Mouse (Mus musculus): Measurements from ENCODE around the gene Parp8.

DNA sequence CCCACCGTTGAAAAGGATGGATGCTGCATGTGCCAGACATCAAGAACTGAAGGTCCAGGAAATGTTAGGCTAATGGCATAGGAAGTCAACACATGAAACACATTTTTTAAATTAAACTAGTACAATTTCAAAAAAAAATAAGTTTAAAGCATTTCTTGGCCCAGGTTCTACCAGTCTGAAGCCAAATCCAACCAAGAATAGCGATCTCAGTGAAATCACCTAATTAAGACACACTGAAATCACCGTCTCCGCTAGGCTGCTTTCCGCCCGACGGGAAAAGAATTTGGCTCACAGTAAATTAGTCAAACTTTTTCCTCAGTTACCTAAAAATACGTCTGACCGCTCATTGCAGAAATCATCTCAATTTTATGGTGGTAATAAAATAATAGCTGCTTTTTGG is 13.3 kb downstream of the Parp8 start:
- TF ChIP-seq POLR2A (IDR thresholded peaks at IDR 0.05; ENCODE audit: insufficient read depth, low read depth, low read length): no peak
- TF ChIP-seq CTCF (IDR thresholded peaks at IDR 0.05): no peak
- no peak for TF ChIP-seq EP300 (IDR thresholded peaks at IDR 0.05; ENCODE audit: insufficient read depth, low read depth, low read length)

Measured in heart, adult 2 months (tissue).